Mouse (Mus musculus) ES-E14 (cell line): ENCODE results near the gene Olfr522.

ENCODE experiments used
- CHD2 ChIP-seq: IDR thresholded peaks from 2 replicates; pipeline ENCODE4 v1.6.1; 2014; ENCODE audit warnings: mild to moderate bottlenecking, low read depth, low read length, inconsistent platforms
- HCFC1 ChIP-seq: IDR thresholded peaks from 2 replicates; pipeline ENCODE4 v1.6.1; 2012; ENCODE audit warnings: low read length, inconsistent platforms, borderline replicate concordance; ENCODE audit not compliant: insufficient read depth
- MAFK ChIP-seq: IDR thresholded peaks from 2 replicates; pipeline ENCODE4 v1.6.1; 2014; ENCODE audit warnings: mild to moderate bottlenecking, low read depth, low read length, inconsistent platforms; ENCODE audit not compliant: insufficient read depth
- ZC3H11A ChIP-seq: IDR thresholded peaks from 2 replicates; pipeline ENCODE4 v1.6.1; 2012; ENCODE audit warnings: low read depth, mild to moderate bottlenecking, inconsistent platforms, low read length, borderline replicate concordance
- ZNF384 ChIP-seq: IDR thresholded peaks from 2 replicates; pipeline ENCODE4 v1.6.1; 2012; ENCODE audit warnings: low read depth, low read length, inconsistent platforms

DNA sequence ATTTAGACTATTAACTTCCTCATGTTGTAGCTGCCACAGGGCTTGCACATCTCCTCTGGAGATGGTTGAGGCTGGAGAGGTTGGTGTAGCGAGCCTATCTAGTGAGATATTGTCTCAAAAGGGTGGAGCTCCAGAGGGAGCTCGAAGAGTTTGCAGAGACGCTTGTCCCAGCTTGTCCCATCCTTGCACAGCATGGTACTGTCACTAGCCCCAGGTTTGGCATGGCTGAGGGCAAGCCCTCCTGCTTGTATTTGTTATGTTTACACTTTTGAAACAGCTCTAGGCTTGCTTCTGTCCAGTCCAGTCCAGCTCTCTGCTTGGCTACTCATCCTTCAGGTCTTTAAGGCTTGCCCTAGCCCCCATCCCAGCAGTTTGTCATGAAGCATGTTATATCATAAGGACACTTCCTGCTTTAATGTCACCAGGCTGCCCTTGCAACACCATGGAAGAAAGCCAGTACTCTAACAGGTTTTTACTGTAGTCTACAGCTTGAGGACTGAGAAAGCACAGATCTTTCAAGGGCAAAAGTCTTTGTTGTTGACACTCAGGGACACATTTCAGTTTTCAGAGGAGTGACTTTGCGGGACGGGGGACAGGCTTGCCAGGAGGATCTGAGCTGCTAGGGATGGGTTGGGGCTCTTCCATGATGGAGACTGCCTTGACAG, 29.3 kb downstream of the Olfr522 start:
- TF ChIP-seq ZNF384 (no peak), CHD2 (no peak), ZC3H11A (no peak), MAFK (no peak), HCFC1 (no peak)
